Mouse (Mus musculus) monocyte, adult 2 months (primary cell): ENCODE data around the gene Dhx30.
A peak's percentile ranks its signal among the peaks of the same experiment; 100 is the strongest.

Experiments
- DNase-seq, 2 experiments: peaks; one replicate each; pipeline ENCODE4 v3.0.0; 2022; ENCODE audit warnings: low spot score in 2 of 2, low read depth in 1 of 2

Gene Dhx30

DNA sequence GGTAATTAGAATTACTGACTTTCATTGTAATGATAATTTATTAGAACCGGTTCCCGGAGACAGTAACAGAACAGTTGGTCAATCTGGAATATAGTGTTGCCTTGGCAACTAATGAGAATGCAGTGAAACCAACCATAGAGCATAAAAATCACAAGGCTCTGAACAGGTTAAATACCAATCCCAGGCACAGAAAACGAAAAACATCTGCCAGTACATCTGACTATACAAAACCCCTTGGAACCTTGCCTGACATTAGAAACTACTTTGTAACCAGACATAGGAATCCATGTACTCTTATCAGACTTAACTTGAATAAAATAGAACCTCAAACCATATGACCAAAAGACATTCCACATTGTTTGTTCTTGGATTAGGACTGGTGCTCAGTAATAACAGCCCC lies 69.8 kb downstream of the Dhx30 start:
- DNase-seq, result no peak

DNA sequence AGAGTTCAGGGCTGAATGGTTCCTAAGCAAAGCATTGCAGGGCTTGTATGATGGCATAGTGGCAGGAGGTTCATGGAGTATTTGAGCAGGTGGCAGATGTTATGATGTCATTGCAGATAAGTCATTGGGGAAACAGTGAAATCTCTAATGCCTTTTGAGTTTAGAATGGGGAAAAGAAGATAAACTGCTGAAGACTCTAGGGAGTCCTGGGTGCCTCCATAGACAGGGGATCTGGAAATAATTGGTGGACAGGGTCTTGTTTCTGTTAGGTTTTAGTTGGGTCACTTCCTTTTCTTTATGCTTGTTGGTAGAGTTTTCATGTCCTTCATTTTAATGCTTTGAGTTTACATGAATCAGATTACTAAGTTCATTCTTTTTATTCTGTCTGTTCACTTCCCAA lies 70.4 kb downstream of the Dhx30 start:
- no peak for DNase-seq

DNA sequence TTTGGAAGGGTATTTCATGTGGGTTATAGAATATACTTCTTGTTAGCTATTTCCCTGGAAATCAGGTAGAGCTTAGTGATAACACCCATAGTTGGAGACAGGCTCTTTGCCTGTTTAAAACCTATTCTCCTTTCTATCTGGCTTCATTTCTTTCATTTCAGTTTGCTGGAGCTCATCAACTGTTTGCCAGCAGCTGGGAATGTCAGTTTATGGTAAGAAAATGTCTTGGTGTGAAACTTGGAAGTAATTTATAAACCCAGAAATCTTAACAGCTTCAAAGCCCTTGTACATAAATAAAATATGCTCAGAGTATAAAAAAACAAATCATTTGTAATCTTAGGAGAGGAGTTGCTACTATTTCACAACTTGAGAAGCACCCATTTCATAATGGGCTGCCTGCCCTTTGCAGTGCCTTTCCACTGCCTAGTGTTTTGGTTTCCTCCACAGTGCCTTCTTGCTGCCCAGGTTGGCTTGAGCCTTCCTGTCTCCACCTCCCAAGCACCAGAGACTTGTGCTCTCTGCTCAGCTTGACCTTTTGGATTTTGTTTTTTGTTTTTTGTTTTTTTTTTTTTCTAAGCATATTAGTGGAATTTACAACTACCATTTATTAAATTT lies 71.8 kb downstream of the Dhx30 start:
- no peak for DNase-seq

DNA sequence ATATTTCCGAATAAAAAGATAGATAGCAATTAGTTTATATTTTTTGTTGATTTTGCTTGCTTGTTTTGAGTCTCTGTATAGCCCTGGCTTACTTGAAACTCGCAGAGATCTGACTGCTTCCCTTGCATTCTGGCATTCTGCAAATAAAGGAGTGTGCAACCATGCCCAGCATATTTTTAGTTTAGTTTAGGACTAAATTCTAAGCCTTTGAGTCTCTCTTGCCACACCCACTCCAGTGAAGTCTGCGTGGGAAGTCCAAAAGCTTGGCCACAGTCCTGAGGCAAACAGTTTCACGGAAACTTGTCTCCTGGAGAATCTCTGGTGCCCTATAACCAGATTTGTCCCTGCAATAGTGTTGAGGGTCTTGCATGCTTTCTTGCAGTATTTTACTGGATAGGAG lies 73.3 kb downstream of the Dhx30 start:
- DNase-seq, result no peak

DNA sequence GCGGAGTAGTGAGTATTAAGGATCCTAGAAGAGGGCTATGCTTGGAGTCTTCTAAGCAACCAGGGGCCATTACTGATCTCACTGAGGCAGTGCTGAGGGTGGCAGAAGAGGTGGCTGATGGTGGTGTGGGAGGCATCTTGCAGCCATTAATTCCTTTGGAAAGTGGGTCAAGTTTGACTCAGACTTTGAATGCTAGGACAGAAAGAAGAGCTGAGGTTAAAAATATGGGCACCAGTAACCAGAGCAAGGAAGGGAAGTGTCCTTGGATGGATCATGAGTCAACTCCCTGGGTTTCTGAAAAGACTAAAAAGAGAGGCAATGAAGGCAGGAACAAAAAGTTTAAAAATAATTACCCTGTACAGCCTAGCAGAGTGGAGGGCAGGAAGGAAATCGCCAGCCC lies 79.1 kb downstream of the Dhx30 start:
- no peak for DNase-seq

DNA sequence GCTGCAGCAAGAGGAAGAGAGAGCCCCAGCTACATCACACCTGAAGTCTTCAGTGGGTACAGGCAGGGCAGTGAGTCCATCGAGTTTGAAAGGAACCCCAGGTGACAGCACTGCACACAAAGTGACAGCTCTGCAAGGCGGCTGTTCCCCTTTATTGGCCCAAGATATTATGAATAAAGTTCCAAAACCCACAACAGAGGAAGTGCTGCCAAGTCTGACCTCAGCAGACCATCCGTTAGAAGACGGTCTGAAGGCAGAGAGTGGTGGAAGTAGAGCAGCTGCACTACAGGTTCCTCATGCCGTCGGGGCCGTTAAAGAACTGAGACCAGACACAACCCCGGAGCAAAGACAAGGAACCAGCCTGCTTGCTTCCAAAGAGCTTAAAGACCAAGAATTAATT lies 79.7 kb downstream of the Dhx30 start:
- DNase-seq, result peak; percentile 14 to 19

DNA sequence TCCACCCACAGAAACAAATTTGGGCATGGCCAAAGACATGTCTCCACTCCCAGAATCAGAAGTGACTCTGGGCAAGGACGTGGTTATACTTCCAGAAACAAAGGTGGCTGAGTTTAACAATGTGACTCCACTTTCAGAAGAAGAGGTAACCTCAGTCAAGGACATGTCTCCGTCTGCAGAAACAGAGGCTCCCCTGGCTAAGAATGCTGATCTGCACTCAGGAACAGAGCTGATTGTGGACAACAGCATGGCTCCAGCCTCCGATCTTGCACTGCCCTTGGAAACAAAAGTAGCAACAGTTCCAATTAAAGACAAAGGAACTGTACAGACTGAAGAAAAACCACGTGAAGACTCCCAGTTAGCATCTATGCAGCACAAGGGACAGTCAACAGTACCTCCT lies 82.5 kb downstream of the Dhx30 start:
- DNase-seq, result no peak
